Mouse (Mus musculus) forebrain, embryonic 15.5 days (tissue): ENCODE measurements at regions not wholly inside any gene's neighbourhood (a gene's known extent, or its start where the extent isn't known, plus 50 kb on each side); places are given as distances from the start of the nearest gene placed in this dataset.

Source experiments
- ATAC-seq: fragments of 200-750 bp; cut with Nextera tagmentation; replicated peaks from 2 replicates; pipeline ENCODE4 v1.8.0; 2017; ENCODE audit warnings: mild to moderate bottlenecking, moderate TSS enrichment, moderate library complexity
- H3K27ac ChIP-seq: fragments of 300-500 bp; sonication (generic); replicated peaks from 2 replicates; pipeline ENCODE4 v1.5.1; 2015; ENCODE audit warnings: mild to moderate bottlenecking, inconsistent platforms
- H3K27me3 ChIP-seq: fragments of 300-500 bp; sonication (generic); 2 replicates; pipeline ENCODE4 v1.6.1; 2015; ENCODE audit warnings: inconsistent platforms
- H3K36me3 ChIP-seq: fragments of 300-500 bp; sonication (generic); 2 replicates; pipeline ENCODE4 v1.6.1; 2015; ENCODE audit warnings: mild to moderate bottlenecking, inconsistent platforms
- H3K4me1 ChIP-seq: fragments of 300-500 bp; sonication (generic); 2 replicates; pipeline ENCODE4 v1.6.1; 2015; ENCODE audit warnings: inconsistent platforms
- H3K4me2 ChIP-seq: fragments of 300-500 bp; sonication (generic); replicated peaks from 2 replicates; pipeline ENCODE4 v1.6.1; 2015; ENCODE audit warnings: mild to moderate bottlenecking, inconsistent platforms
- H3K4me3 ChIP-seq: fragments of 300-500 bp; sonication (generic); 2 replicates; pipeline ENCODE4 v1.5.1; 2015; ENCODE audit warnings: mild to moderate bottlenecking, inconsistent platforms
- H3K9ac ChIP-seq: fragments of 300-500 bp; sonication (generic); replicated peaks from 2 replicates; pipeline ENCODE4 v1.6.1; 2015; ENCODE audit warnings: mild to moderate bottlenecking, inconsistent platforms
- H3K9me3 ChIP-seq: fragments of 300-500 bp; sonication (generic); 2 replicates; pipeline ENCODE4 v1.6.1; 2016; ENCODE audit warnings: inconsistent platforms
- WGBS: fragments of 180-500 bp; shearing (Covaris S2); methylation state at CpG from one replicate; pipeline ENCODE4 v1.1.7; 2015; ENCODE audit warnings: mixed read lengths; 5-methylcytosine and 5-hydroxymethylcytosine counted together

DNA sequence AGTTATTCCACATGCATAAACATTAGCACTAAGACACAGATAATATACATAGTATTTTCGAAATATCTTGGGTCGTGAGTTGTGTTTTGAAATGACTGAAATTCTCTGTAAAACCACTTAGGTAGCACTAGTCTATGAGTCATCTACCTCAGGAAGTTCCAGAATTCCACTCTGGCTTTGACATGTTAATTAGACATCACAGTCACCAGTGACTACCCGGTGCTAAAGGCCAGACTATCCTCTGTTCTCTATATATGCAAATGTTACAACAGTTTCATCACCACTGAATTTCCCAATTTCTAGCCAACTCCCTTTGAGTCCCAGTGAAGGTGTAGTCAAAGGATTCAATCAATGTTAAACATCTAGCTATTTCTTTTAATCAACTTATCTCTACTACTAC lies 112.3 kb upstream of the Tnfsf11 start:
- no peak overlapping the region for H3K4me2 ChIP-seq
- 65% methylated on average over 3 of the region's 3 CpGs for WGBS
- H3K36me3 ChIP-seq = no peaks in the 10 kb centered on the region
- no peaks in the 10 kb centered on the region for H3K9me3 ChIP-seq
- no peaks in the 10 kb centered on the region for H3K4me1 ChIP-seq
- H3K27ac ChIP-seq = no peak overlapping the region
- no peak for ATAC-seq
- no peak overlapping the region for H3K9ac ChIP-seq
- H3K27me3 ChIP-seq = no peaks in the 10 kb centered on the region
- no peak overlapping the region for H3K4me3 ChIP-seq

DNA sequence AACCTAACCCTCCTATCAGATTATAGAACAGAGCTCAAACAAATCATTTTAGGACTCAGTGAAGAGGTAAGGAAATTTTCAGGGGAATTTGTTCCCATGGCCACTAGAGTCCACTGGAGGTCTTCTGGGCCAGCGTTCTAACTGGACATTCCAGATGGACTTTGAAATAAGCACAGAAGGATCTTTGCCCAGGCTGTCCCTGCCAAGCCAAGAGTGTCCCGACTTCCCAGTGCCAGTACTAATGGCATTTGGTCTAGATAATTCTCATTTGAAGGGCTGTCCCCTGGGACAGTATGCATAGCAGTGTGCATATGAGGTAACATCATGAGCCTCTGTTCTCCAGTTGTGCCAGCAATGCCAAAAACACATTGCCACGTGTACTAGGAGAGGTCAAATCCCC lies 97.7 kb upstream of the Tnfsf11 start:
- Histone ChIP-seq H3K9me3 (no peaks in the 10 kb centered on the region), H3K36me3 (no peaks in the 10 kb centered on the region), H3K9ac (no peak overlapping the region), H3K4me1 (no peaks in the 10 kb centered on the region), H3K4me2 (no peak overlapping the region), H3K4me3 (no peak overlapping the region), H3K27ac (no peak overlapping the region), H3K27me3 (no peaks in the 10 kb centered on the region)
- 78% methylated on average over 3 of the region's 3 CpGs for WGBS
- no peak for ATAC-seq

DNA sequence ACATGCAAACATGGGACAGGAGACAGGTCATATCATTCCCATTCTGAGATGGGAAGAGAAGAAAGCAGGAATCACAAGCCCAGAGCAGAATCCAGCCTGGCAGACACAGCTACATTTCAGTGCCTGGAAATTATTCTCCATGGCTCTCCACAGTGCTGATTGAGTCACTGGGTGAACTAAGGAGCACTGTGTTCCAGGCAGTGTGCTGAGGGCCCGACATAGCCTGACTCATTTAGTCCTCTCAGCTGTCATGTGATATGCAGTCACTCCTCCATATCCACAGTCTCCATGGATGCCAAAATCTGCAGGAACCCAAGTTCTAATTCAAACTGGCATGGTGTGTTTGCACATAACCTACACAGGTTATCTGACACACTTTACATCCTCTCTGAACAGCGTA lies 90.1 kb upstream of the Tnfsf11 start:
- no peaks in the 10 kb centered on the region for H3K36me3 ChIP-seq
- no peaks in the 10 kb centered on the region for H3K4me1 ChIP-seq
- no peaks in the 10 kb centered on the region for H3K27me3 ChIP-seq
- no peak overlapping the region for H3K9ac ChIP-seq
- no peak overlapping the region for H3K27ac ChIP-seq
- no peak overlapping the region for H3K4me3 ChIP-seq
- ATAC-seq = no peak
- no peaks in the 10 kb centered on the region for H3K9me3 ChIP-seq
- H3K4me2 ChIP-seq = no peak overlapping the region
- 78% methylated on average over 2 of the region's 2 CpGs for WGBS

DNA sequence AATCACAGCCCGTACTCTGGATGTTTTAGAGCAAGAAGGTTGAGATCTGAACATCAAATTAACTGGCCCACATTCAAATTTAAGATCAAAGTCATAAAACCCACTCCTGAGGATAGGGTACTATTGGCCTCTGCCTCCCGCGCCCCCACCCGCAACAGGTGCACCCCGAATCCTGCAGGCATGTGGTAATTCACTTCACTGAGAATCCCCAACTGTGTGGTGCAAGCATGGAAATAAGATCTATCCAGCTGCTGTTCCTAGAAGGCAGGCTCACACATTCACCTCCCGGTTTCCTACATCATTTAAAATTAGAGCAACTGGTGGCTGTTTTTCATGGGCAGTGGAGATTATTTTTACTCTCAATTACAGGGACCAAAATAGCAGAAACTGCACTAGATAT lies 87.8 kb upstream of the Tnfsf11 start:
- 94% methylated on average over 6 of the region's 6 CpGs for WGBS

DNA sequence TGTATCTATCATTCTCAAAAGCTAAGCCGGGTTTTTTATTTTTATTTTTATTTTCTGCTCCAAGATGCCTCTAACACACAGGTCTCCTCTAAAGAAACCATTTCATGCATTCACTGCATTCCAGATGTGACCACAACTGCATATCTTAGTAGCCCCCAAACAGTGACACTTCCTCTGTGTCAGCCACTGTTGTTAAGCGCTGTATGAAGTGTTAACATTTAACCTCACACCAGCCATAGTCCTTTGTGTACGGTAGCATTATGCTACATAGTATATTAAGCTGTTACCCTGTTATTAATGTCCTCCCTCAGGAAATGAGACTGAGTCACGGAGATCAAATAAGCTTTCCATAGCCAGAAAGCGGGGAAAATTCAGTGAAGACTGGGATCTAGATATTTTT lies 79.2 kb upstream of the Tnfsf11 start:
- Histone ChIP-seq H3K9ac (no peak overlapping the region), H3K4me2 (no peak overlapping the region), H3K4me3 (no peak overlapping the region), H3K4me1 (peaks cover 11% of the 10 kb centered on the region; the same call in 1 of the 2 replicates), H3K36me3 (no peaks in the 10 kb centered on the region), H3K27me3 (no peaks in the 10 kb centered on the region), H3K27ac (no peak overlapping the region), H3K9me3 (no peaks in the 10 kb centered on the region)
- WGBS = 89% methylated on average over 5 of the region's 5 CpGs
- no peak for ATAC-seq

More for the DNA sequence above, 87.8 kb upstream of the Tnfsf11 start:
- no peak overlapping the region for H3K9ac ChIP-seq
- H3K27me3 ChIP-seq = no peaks in the 10 kb centered on the region
- no peaks in the 10 kb centered on the region for H3K4me1 ChIP-seq
- no peaks in the 10 kb centered on the region for H3K9me3 ChIP-seq
- no peaks in the 10 kb centered on the region for H3K36me3 ChIP-seq
- no peak overlapping the region for H3K27ac ChIP-seq
- ATAC-seq = no peak
- no peak overlapping the region for H3K4me3 ChIP-seq
- H3K4me2 ChIP-seq = no peak overlapping the region

DNA sequence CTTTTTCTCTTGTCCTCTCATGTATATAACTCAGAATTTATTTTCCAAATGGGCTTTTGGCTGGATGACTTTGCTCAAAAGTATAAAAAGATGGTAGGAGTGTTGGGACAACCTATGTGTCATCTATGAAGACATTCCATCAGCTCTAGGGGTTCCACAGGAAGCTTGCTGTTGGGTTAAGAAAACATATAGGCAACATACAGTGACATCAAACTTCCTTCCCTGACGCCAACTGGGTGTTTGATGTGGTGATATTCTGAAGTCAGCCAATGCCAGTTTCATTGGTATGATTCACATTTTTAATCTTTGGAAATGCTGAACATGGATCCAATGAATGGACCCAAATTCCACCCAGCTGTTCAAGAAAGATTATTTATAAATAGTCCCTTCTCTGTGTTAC lies 76.5 kb upstream of the Tnfsf11 start:
- H3K4me1 ChIP-seq = peaks cover 11% of the 10 kb centered on the region; the same call in 1 of the 2 replicates
- ATAC-seq = no peak
- H3K9ac ChIP-seq = no peak overlapping the region
- 97% methylated on average over 1 of the region's 1 CpGs for WGBS
- no peak overlapping the region for H3K27ac ChIP-seq
- no peaks in the 10 kb centered on the region for H3K9me3 ChIP-seq
- no peaks in the 10 kb centered on the region for H3K27me3 ChIP-seq
- H3K4me2 ChIP-seq = no peak overlapping the region
- no peak overlapping the region for H3K4me3 ChIP-seq
- H3K36me3 ChIP-seq = no peaks in the 10 kb centered on the region

DNA sequence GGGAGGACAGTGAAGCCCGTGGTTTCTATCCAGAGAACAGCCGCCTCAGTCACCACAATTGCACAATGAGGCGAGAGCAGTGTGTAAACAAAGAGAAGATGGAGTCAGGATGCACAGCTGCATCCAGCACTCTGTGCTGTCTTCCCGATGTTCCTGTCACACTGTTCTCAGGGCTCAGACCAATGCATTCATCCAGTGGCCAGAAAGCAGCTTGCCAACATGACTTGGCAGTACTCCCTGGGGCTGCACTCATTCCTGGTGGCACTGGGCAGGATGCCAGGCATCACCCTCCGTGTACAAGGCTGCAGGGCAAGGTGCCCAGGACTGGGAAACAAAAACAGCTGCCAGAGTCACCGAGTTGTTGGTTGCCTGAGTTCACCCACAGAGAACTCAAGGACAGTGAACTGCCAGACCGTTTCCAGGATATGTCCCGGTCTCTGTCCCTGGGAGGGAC lies 75.4 kb upstream of the Tnfsf11 start:
- no peaks in the 10 kb centered on the region for H3K9me3 ChIP-seq
- H3K4me2 ChIP-seq = no peak overlapping the region; the same call in 1 of the 2 replicates
- no peak overlapping the region for H3K27ac ChIP-seq
- H3K4me3 ChIP-seq = no peak overlapping the region
- ATAC-seq = peak; percentile 91
- H3K27me3 ChIP-seq = no peaks in the 10 kb centered on the region
- no peak overlapping the region for H3K9ac ChIP-seq
- H3K36me3 ChIP-seq = no peaks in the 10 kb centered on the region
- WGBS = 22% methylated on average over 8 of the region's 8 CpGs
- peaks cover 11% of the 10 kb centered on the region; the same call in 1 of the 2 replicates for H3K4me1 ChIP-seq

DNA sequence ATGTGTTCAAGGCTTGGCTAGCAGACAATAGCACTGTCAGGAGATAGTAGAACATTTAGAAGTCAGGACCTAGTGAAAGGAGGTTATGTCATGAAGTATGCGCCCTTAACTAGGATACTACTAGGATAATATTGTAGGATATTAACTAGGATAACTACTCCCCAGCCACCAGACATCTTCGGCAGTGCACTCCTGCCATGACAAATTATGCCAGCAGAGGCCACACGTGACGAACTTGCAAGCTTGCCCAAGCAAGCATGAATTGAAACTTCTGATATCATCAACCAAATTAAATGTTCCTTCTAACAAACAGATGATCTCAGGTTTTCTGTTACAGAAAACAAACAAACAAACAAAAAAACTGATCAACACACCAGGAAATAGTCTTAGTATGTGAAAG lies 72.2 kb upstream of the Tnfsf11 start:
- 79% methylated on average over 4 of the region's 4 CpGs for WGBS
- Histone ChIP-seq H3K9me3 (no peaks in the 10 kb centered on the region), H3K9ac (no peak overlapping the region), H3K4me3 (no peak overlapping the region), H3K27me3 (no peaks in the 10 kb centered on the region), H3K4me2 (no peak overlapping the region), H3K4me1 (peaks cover 11% of the 10 kb centered on the region; the same call in 1 of the 2 replicates), H3K36me3 (no peaks in the 10 kb centered on the region), H3K27ac (no peak overlapping the region)
- no peak for ATAC-seq

DNA sequence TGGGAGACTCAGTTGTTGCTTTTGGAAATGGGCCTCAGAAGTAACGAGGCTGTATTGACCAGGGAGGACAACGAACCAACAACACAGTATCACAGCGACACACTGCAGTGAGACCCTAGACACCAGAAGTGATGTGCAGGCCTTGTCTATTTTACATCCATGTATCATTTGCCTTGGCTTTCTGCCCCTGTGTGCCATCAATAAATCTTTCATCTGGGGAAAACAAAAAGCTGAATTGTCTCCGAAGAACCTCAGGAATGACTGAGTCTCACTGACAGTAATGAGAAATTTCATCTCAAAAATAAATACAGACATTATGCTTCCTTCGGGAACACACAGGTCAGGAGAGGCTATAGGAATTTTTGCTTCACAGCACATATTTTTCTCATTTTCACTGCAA lies 68.7 kb upstream of the Tnfsf11 start:
- Histone ChIP-seq H3K4me3 (no peak overlapping the region), H3K27me3 (no peaks in the 10 kb centered on the region), H3K9ac (no peak overlapping the region), H3K27ac (no peak overlapping the region), H3K4me2 (no peak overlapping the region), H3K9me3 (no peaks in the 10 kb centered on the region), H3K36me3 (no peaks in the 10 kb centered on the region), H3K4me1 (no peaks in the 10 kb centered on the region)
- no peak for ATAC-seq
- 76% methylated on average over 5 of the region's 5 CpGs for WGBS

DNA sequence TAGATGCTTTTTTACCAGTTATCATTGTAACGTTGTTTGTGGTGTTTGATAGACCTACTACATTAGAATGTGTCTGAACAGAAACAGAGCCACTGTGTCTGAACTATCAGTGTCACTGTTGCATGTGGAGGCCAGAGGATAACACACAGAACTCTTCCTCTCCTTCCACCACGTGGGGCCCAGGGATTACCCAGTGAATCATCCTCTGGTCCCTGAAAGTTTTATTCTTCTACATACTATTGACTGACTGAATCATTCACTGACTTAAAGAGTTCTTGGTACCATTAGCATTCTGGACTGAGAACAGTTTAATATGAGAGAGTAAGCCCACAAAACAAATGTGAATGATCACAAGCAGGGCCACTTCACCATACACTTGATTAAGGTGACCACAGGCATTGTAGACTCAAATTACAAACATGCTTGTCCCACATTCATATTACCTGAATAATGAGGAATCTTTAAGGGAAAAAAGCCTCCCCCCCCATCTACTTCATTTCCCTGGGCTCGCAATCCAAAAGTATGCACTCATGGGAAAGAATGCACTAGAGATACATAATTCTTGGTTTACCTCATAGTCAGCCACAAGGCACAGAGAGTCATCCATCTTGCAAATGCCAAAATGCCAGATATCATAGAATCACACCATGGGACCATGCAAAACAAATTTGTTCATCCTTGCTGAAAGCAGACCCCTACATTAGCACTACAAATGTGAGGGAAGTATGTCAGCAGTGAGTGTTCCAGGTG lies 68.1 kb upstream of the Tnfsf11 start:
- Histone ChIP-seq H3K27ac (no peak overlapping the region), H3K36me3 (no peaks in the 10 kb centered on the region), H3K27me3 (no peaks in the 10 kb centered on the region), H3K4me2 (no peak overlapping the region), H3K4me3 (no peak overlapping the region), H3K9ac (no peak overlapping the region), H3K4me1 (no peaks in the 10 kb centered on the region), H3K9me3 (no peaks in the 10 kb centered on the region)
- no peak for ATAC-seq
- 82% methylated on average over 3 of the region's 3 CpGs for WGBS

DNA sequence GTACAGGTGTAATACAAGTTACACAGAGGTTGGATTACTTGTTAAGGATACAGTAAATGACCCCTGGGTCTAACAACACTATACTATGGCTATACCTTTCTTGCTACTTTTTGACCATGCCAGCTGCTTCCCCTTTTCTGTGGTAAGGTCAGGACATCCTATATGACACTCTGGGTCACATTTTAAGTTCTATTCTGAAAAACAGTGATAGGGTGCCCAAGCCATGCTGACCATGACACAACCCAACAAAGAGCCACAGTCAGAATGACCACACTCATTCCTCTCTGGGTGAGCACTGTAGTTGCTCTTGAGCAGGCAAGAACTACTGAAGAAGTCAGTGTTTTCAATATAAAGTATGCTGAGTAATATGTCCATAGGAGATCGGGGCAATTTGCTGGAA lies 64.3 kb upstream of the Tnfsf11 start:
- ATAC-seq = no peak
- no peak overlapping the region for H3K4me2 ChIP-seq
- WGBS = 95% methylated on average over 1 of the region's 1 CpGs
- no peaks in the 10 kb centered on the region for H3K27me3 ChIP-seq
- no peaks in the 10 kb centered on the region for H3K36me3 ChIP-seq
- no peak overlapping the region for H3K27ac ChIP-seq
- H3K9ac ChIP-seq = no peak overlapping the region
- H3K9me3 ChIP-seq = no peaks in the 10 kb centered on the region
- no peaks in the 10 kb centered on the region for H3K4me1 ChIP-seq
- H3K4me3 ChIP-seq = no peak overlapping the region

DNA sequence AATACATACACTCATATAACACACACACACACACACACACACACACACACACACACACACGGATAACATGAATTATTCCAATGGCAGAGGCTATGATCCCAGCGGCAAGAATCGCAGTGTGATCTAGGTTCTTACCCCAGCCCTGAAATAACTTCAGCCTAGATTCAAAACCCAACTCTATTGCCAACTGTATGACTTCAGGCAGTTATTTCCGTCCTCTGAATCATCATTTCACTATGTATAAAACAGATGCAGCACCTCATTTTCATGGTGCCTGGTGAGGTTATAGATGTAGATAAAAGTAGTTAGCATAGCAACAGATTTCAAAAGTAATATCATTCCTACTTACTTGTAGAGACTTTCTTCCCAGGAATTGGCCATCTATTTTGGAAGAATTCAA lies 61.0 kb upstream of the Tnfsf11 start:
- 96% methylated on average over 4 of the region's 4 CpGs for whole genome bisulfite sequencing
- no peak overlapping the region for H3K27ac ChIP-seq
- H3K9me3 ChIP-seq = no peaks in the 10 kb centered on the region

DNA sequence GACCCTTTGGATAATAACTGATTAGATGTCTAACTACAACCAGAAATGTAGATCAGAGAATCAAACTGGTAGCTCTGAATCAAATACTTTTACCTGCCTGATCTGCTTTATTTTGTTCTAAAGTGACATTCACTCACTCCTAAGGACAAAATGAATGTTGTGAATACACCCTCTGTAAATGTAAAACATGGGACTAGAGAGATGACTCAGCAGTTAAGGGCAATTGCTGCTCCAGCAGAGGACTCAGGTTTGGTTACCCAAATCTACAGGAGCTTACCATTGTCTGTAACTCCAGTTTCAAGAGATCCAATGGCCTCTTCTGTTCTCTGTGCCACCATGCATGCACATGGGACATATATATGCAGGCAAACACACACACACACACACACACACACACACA lies 57.0 kb upstream of the Tnfsf11 start:
- no peak overlapping the region for H3K9ac ChIP-seq
- H3K4me2 ChIP-seq = no peak overlapping the region
- H3K27ac ChIP-seq = no peak overlapping the region
- H3K27me3 ChIP-seq = no peaks in the 10 kb centered on the region
- no peak overlapping the region for H3K4me3 ChIP-seq
- H3K36me3 ChIP-seq = no peaks in the 10 kb centered on the region
- no peak for ATAC-seq
- H3K4me1 ChIP-seq = no peaks in the 10 kb centered on the region
- no peaks in the 10 kb centered on the region for H3K9me3 ChIP-seq

More for the DNA sequence above, 61.0 kb upstream of the Tnfsf11 start:
- Histone ChIP-seq H3K9ac (no peak overlapping the region), H3K27me3 (no peaks in the 10 kb centered on the region), H3K4me2 (no peak overlapping the region), H3K36me3 (no peaks in the 10 kb centered on the region), H3K4me3 (no peak overlapping the region), H3K4me1 (no peaks in the 10 kb centered on the region)
- no peak for ATAC-seq
